Mouse (Mus musculus): ENCODE results near the gene Cacna1h. TPM values are rescaled to one million over a fixed set of nuclear protein-coding genes. Genes with fewer than 3 reads are reported as not detected.

Cacna1h gene
- polyA plus RNA-seq, 1 experiment from 2014 or later: 5.5 TPM

- Histone ChIP-seq H3K27me3 (replicated peaks; ENCODE audit: control insufficient read depth, insufficient read depth, low read length) (peaks cover 7% of the 10 kb centered on the region), H3K4me3 (ENCODE audit: low read depth, low read length) (no peak overlapping the region), H3K27ac (ENCODE audit: low read depth, low read length) (no peak overlapping the region), H3K9me3 (replicated peaks; ENCODE audit: control insufficient read depth, low read length) (no peaks in the 10 kb centered on the region), H3K4me1 (ENCODE audit: control insufficient read depth, insufficient read depth, low read length) (no peaks in the 10 kb centered on the region), H3K9ac (ENCODE audit: low read length) (no peak overlapping the region), H3K36me3 (ENCODE audit: control insufficient read depth, insufficient read depth, low read length) (peaks cover 14% of the 10 kb centered on the region; the same call in 1 of the 2 replicates), H3K4me2 (ENCODE audit: low read length) (no peak overlapping the region)
- 93% methylated on average over 4 of the region's 4 CpGs for WGBS
- ATAC-seq: no peak
- DNase-seq (ENCODE audit: low spot score): no peak
Measured at GRCm38 (mm10) chr17:25394526-25394925, 39.1 kb downstream of the Cacna1h start.

- 51% methylated on average over 9 of the region's 9 CpGs for WGBS
- ATAC-seq: no peak
Measured at GRCm38 (mm10) chr17:25374011-25374410, 59.6 kb downstream of the Cacna1h start.

GRCm38 (mm10) chr17:25372491-25372890, 61.1 kb downstream of the Cacna1h start:
- Histone ChIP-seq H3K9ac (ENCODE audit: low read length) (no peak overlapping the region), H3K9me3 (replicated peaks; ENCODE audit: control insufficient read depth, low read length) (no peaks in the 10 kb centered on the region), H3K4me3 (ENCODE audit: low read depth, low read length) (no peak overlapping the region), H3K4me1 (ENCODE audit: control insufficient read depth, insufficient read depth, low read length) (no peaks in the 10 kb centered on the region), H3K36me3 (ENCODE audit: control insufficient read depth, insufficient read depth, low read length) (no peaks in the 10 kb centered on the region), H3K27me3 (replicated peaks; ENCODE audit: control insufficient read depth, insufficient read depth, low read length) (no peaks in the 10 kb centered on the region), H3K27ac (ENCODE audit: low read depth, low read length) (no peak overlapping the region), H3K4me2 (ENCODE audit: low read length) (no peak overlapping the region)
- WGBS: 79% methylated on average over 8 of the region's 8 CpGs
- DNase-seq (ENCODE audit: low spot score) (no peak), ATAC-seq (no peak)

More at GRCm38 (mm10) chr17:25374011-25374410, 59.6 kb downstream of the Cacna1h start:
- no peaks in the 10 kb centered on the region for H3K9me3 ChIP-seq (replicated peaks; ENCODE audit: control insufficient read depth, low read length)
- H3K4me3 ChIP-seq (ENCODE audit: low read depth, low read length): no peak overlapping the region
- H3K9ac ChIP-seq (ENCODE audit: low read length): no peak overlapping the region
- no peaks in the 10 kb centered on the region for H3K36me3 ChIP-seq (ENCODE audit: control insufficient read depth, insufficient read depth, low read length)
- no peaks in the 10 kb centered on the region for H3K4me1 ChIP-seq (ENCODE audit: control insufficient read depth, insufficient read depth, low read length)
- DNase-seq (ENCODE audit: low spot score): peak; percentile 2
- no peak overlapping the region for H3K4me2 ChIP-seq (ENCODE audit: low read length)
- H3K27ac ChIP-seq (ENCODE audit: low read depth, low read length): no peak overlapping the region
- H3K27me3 ChIP-seq (replicated peaks; ENCODE audit: control insufficient read depth, insufficient read depth, low read length): no peaks in the 10 kb centered on the region

GRCm38 (mm10) chr17:25368973-25369372, 64.6 kb downstream of the Cacna1h start, which contains the start of gene Tpsg1:
Gene Tpsg1, plus strand, starts transcription at chr17:25369273.
- 85% methylated on average over 3 of the region's 3 CpGs for WGBS
- H3K4me2 ChIP-seq (ENCODE audit: low read length): no peak within 1 kb of the TSS
- no peak for ATAC-seq

GRCm38 (mm10) chr17:25366005-25366404, 67.6 kb downstream of the Cacna1h start, which contains the start of gene Tpsb2:
Gene Tpsb2, plus strand, starts transcription at chr17:25366305.
- no peak within 1 kb of the TSS for H3K9ac ChIP-seq (ENCODE audit: low read length)
- ATAC-seq (no peak), DNase-seq (ENCODE audit: low spot score) (no peak)
- WGBS: 61% methylated on average over 2 of the region's 2 CpGs
- no peak within 1 kb of the TSS for H3K4me3 ChIP-seq (ENCODE audit: low read depth, low read length)
- no peak within 1 kb of the TSS for H3K4me2 ChIP-seq (ENCODE audit: low read length)
- H3K36me3 ChIP-seq (ENCODE audit: control insufficient read depth, insufficient read depth, low read length): no peaks in the 10 kb centered on the region
- no peaks in the 10 kb centered on the region for H3K27me3 ChIP-seq (replicated peaks; ENCODE audit: control insufficient read depth, insufficient read depth, low read length)
- no peaks in the 10 kb centered on the region for H3K9me3 ChIP-seq (replicated peaks; ENCODE audit: control insufficient read depth, low read length)
- no peak within 1 kb of the TSS for H3K27ac ChIP-seq (ENCODE audit: low read depth, low read length)
- no peaks in the 10 kb centered on the region for H3K4me1 ChIP-seq (ENCODE audit: control insufficient read depth, insufficient read depth, low read length)

More at GRCm38 (mm10) chr17:25368973-25369372, 64.6 kb downstream of the Cacna1h start, which contains the start of gene Tpsg1:
- DNase-seq (ENCODE audit: low spot score): no peak
- Histone ChIP-seq H3K4me1 (ENCODE audit: control insufficient read depth, insufficient read depth, low read length) (no peaks in the 10 kb centered on the region), H3K9me3 (replicated peaks; ENCODE audit: control insufficient read depth, low read length) (no peaks in the 10 kb centered on the region), H3K36me3 (ENCODE audit: control insufficient read depth, insufficient read depth, low read length) (no peaks in the 10 kb centered on the region), H3K9ac (ENCODE audit: low read length) (no peak within 1 kb of the TSS), H3K27me3 (replicated peaks; ENCODE audit: control insufficient read depth, insufficient read depth, low read length) (no peaks in the 10 kb centered on the region), H3K4me3 (ENCODE audit: low read depth, low read length) (no peak within 1 kb of the TSS), H3K27ac (ENCODE audit: low read depth, low read length) (no peak within 1 kb of the TSS)

- no peak for ATAC-seq
- no peaks in the 10 kb centered on the region for H3K36me3 ChIP-seq (ENCODE audit: control insufficient read depth, insufficient read depth, low read length)
- H3K4me3 ChIP-seq (ENCODE audit: low read depth, low read length): no peak overlapping the region
- no peak overlapping the region for H3K4me2 ChIP-seq (ENCODE audit: low read length)
- no peak overlapping the region for H3K27ac ChIP-seq (ENCODE audit: low read depth, low read length)
- no peaks in the 10 kb centered on the region for H3K27me3 ChIP-seq (replicated peaks; ENCODE audit: control insufficient read depth, insufficient read depth, low read length)
- no peaks in the 10 kb centered on the region for H3K9me3 ChIP-seq (replicated peaks; ENCODE audit: control insufficient read depth, low read length)
- no peaks in the 10 kb centered on the region for H3K4me1 ChIP-seq (ENCODE audit: control insufficient read depth, insufficient read depth, low read length)
- H3K9ac ChIP-seq (ENCODE audit: low read length): no peak overlapping the region
- peak; percentile 12 for DNase-seq (ENCODE audit: low spot score)
- WGBS: 7% methylated on average over 1 of the region's 1 CpGs
Measured at GRCm38 (mm10) chr17:25363726-25364125, 69.9 kb downstream of the Cacna1h start.

GRCm38 (mm10) chr17:25361291-25361690, 72.3 kb downstream of the Cacna1h start:
- no peaks in the 10 kb centered on the region for H3K9me3 ChIP-seq (replicated peaks; ENCODE audit: control insufficient read depth, low read length)
- no peaks in the 10 kb centered on the region for H3K36me3 ChIP-seq (ENCODE audit: control insufficient read depth, insufficient read depth, low read length)
- no peak overlapping the region for H3K27ac ChIP-seq (ENCODE audit: low read depth, low read length)
- H3K4me3 ChIP-seq (ENCODE audit: low read depth, low read length): no peak overlapping the region
- no peaks in the 10 kb centered on the region for H3K4me1 ChIP-seq (ENCODE audit: control insufficient read depth, insufficient read depth, low read length)
- H3K4me2 ChIP-seq (ENCODE audit: low read length): no peak overlapping the region
- 55% methylated on average over 2 of the region's 2 CpGs for WGBS
- ATAC-seq: no peak
- H3K27me3 ChIP-seq (replicated peaks; ENCODE audit: control insufficient read depth, insufficient read depth, low read length): no peaks in the 10 kb centered on the region
- DNase-seq (ENCODE audit: low spot score): no peak
- no peak overlapping the region for H3K9ac ChIP-seq (ENCODE audit: low read length)

- Histone ChIP-seq H3K27ac (ENCODE audit: low read depth, low read length) (no peak within 1 kb of the TSS), H3K9ac (ENCODE audit: low read length) (no peak within 1 kb of the TSS), H3K36me3 (ENCODE audit: control insufficient read depth, insufficient read depth, low read length) (no peaks in the 10 kb centered on the region), H3K27me3 (replicated peaks; ENCODE audit: control insufficient read depth, insufficient read depth, low read length) (no peaks in the 10 kb centered on the region), H3K9me3 (replicated peaks; ENCODE audit: control insufficient read depth, low read length) (no peaks in the 10 kb centered on the region), H3K4me3 (ENCODE audit: low read depth, low read length) (no peak within 1 kb of the TSS), H3K4me2 (ENCODE audit: low read length) (no peak within 1 kb of the TSS), H3K4me1 (ENCODE audit: control insufficient read depth, insufficient read depth, low read length) (no peaks in the 10 kb centered on the region)
- ATAC-seq: no peak
- 94% methylated on average over 4 of the region's 4 CpGs for WGBS
- no peak for DNase-seq (ENCODE audit: low spot score)
Measured at GRCm38 (mm10) chr17:25345462-25345861, 88.1 kb downstream of the Cacna1h start, which contains the start of gene Tpsab1. Gene Tpsab1, minus strand, starts transcription at chr17:25345562.

GRCm38 (mm10) chr17:25341490-25341889, 92.1 kb downstream of the Cacna1h start:
- DNase-seq (ENCODE audit: low spot score) (no peak), ATAC-seq (no peak)
- Histone ChIP-seq H3K36me3 (ENCODE audit: control insufficient read depth, insufficient read depth, low read length) (no peaks in the 10 kb centered on the region), H3K27me3 (replicated peaks; ENCODE audit: control insufficient read depth, insufficient read depth, low read length) (no peaks in the 10 kb centered on the region), H3K4me1 (ENCODE audit: control insufficient read depth, insufficient read depth, low read length) (no peaks in the 10 kb centered on the region), H3K4me3 (ENCODE audit: low read depth, low read length) (no peak overlapping the region), H3K9ac (ENCODE audit: low read length) (no peak overlapping the region), H3K9me3 (replicated peaks; ENCODE audit: control insufficient read depth, low read length) (no peaks in the 10 kb centered on the region), H3K4me2 (ENCODE audit: low read length) (no peak overlapping the region), H3K27ac (ENCODE audit: low read depth, low read length) (no peak overlapping the region)
- 69% methylated on average over 3 of the region's 3 CpGs for WGBS

All from forebrain, embryonic 14.5 days (tissue).